Mouse (Mus musculus) left cerebral cortex, postnatal 25 days (tissue): Measurements from ENCODE around the gene Tmem72. TPM values are rescaled to one million over a fixed set of nuclear protein-coding genes. Genes with fewer than 3 reads are reported as not detected.

ENCODE experiments used
- microRNA-seq, 2 experiments: library from miRNA; unstranded; fragments of <30 nt; microRNA quantifications; one replicate each; pipeline ENCODE4 v1.2.0; 2022
- total RNA-seq, 2 experiments: library from RNA; stranded (reverse); gene quantifications; 2 replicates each; pipeline ENCODE4 v1.2.3; 2021

The Tmem72 gene
- total RNA-seq, 2 experiments from 2014 or later, result 1.1 to 1.6 TPM

Small RNA genes lying within 50 kb of the gene (microRNA-seq; reads per million reads assigned to microRNA genes)
- 0 reads per million in 2 experiments for gene Mir7043

Other genes starting within 250 kb of the Tmem72 start
- gene Olfr211, start 227.8 kb downstream of the Tmem72 start, total RNA-seq, result not detected
- gene Olfr212, start 210.4 kb downstream of the Tmem72 start, total RNA-seq, result not detected
- not detected for gene Olfr213, start 178.5 kb downstream of the Tmem72 start, total RNA-seq
- gene Gm5580, start 165.8 kb downstream of the Tmem72 start, total RNA-seq, result 1 to 10 TPM; 1.7 to 2.6 TPM
- gene Olfr214, start 162.7 kb downstream of the Tmem72 start, total RNA-seq, result not detected
- gene Olfr215, start 132.7 kb downstream of the Tmem72 start, total RNA-seq, result not detected
- gene Zfp422, start 87.9 kb downstream of the Tmem72 start, total RNA-seq, result 10 to 100 TPM; 23.2 to 24.2 TPM
- gene Depp1, start 66.3 kb downstream of the Tmem72 start, total RNA-seq, result 1 to 10 TPM; 1.5 to 2.1 TPM
- 1 to 10 TPM; 4.6 to 4.8 TPM for gene Rassf4, start 43.0 kb downstream of the Tmem72 start, total RNA-seq